Mouse (Mus musculus) brain, adult 2 months (tissue): ENCODE data around the gene Ppp1r32.
A peak's percentile ranks its signal among the peaks of the same experiment; 100 is the strongest.

Source experiments
- DNase-seq: peaks from one replicate; pipeline ENCODE4 v3.0.0; 2011; ENCODE audit warnings: low read depth, low spot score

Gene Ppp1r32

DNA sequence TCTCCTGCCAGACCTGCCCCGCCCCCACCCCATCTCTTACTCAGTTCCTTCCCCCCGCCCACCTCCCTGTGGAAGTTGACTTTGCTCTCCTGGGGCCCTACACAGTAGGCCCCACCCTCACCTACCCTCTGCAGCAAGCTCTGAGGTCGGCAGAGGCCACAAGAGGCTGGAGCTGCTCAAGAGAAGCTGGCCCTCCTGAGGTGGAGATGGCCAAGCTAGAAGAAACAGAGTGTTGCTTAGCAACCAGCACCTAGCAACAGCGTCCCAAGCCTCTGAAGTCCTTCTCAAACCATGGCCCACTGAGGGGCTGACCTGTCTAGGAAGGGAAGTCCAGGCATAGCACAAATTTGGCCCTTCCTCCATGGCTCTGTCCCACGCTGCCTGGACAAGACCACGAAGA is at the start of gene Ppp1r32:
Gene Ppp1r32, minus strand, starts transcription at position 226 of the 400 bp plus-strand sequence.
- peak; percentile 52 for DNase-seq

- no peak for DNase-seq
Measured at GRCm38 (mm10) chr19:10530082-10530481, 47.4 kb upstream of the Ppp1r32 start.

DNA sequence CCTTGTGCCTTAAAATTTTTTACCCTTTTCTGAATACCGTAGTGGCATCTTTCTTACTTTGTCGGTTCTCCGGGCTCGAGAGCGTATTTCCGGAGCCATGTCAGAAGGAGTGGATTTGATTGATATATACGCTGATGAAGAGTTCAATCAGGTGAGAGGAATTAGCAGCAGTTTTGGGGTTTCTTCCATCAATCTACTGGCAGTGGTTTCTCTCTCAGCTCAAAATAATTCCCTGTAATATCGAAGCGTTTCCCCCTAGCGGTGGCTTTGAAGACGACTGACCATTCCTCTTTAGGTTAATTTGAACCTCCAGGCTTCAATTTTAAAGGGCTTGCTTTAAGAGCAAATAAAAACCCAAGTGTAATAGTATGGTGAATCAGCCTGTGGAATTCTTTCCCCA is 43.2 kb upstream of the Ppp1r32 start, which contains the start of gene Sdhaf2:
Gene Sdhaf2, minus strand, starts transcription at position 233 of the 400 bp plus-strand sequence.
- DNase-seq = peak; percentile 72

DNA sequence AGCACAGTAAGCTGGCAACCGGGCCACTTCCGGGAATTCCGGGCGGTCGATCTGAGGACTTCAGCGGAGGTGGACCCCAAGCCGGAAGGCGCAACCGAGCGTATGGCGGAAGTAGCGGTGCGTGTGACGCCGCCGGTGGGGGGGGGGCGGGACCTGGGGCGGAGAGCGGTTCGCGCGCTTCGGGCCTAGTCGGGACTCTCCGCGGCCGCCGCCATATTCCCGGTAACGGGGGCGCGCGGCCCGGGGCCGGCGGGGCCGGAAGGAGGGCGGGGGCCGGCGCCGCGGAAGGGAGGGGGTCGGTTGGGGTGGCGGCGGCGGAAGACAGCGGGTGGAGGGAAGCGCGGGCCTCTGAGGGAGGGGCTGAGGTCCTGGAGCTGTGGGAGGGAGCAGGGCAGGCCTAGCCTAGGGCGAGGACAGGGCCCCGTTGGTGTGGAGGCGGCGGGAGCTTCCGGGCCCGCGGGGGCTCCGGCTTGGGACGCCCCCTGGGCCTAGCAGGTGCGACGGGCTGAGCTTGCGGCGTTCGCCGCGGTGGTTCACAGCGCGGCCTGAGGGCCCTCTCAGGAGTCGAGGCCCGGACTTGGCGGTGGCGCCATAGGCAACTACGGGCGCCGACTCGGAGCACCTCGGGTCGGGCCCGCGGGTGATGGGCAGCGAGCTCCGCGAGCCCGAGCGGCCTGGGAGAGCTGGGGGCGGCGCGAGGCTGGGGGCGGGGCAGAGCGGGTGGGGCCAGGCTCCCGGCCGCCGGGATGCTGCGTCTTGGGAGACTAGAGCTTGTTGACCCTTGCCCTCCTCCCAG is 42.6 kb upstream of the Ppp1r32 start, which contains the start of gene Cpsf7:
Gene Cpsf7, plus strand, starts transcription at position 161 of the 796 bp plus-strand sequence.
- DNase-seq = peak; percentile 98

GRCm38 (mm10) chr19:10524784-10525105 is 42.0 kb upstream of the Ppp1r32 start:
- no peak for DNase-seq

- no peak for DNase-seq
Measured at GRCm38 (mm10) chr19:10523483-10524080, 40.9 kb upstream of the Ppp1r32 start.

- no peak for DNase-seq
Measured at GRCm38 (mm10) chr19:10521926-10522325, 39.2 kb upstream of the Ppp1r32 start.

GRCm38 (mm10) chr19:10520355-10520754 is 37.6 kb upstream of the Ppp1r32 start:
- peak; percentile 53 for DNase-seq

GRCm38 (mm10) chr19:10510759-10511330 is 28.1 kb upstream of the Ppp1r32 start:
- no peak for DNase-seq

GRCm38 (mm10) chr19:10502571-10502970 is 19.8 kb upstream of the Ppp1r32 start:
- peak; percentile 71 for DNase-seq

GRCm38 (mm10) chr19:10500581-10500980 is 17.9 kb upstream of the Ppp1r32 start:
- DNase-seq = peak; percentile 55

DNA sequence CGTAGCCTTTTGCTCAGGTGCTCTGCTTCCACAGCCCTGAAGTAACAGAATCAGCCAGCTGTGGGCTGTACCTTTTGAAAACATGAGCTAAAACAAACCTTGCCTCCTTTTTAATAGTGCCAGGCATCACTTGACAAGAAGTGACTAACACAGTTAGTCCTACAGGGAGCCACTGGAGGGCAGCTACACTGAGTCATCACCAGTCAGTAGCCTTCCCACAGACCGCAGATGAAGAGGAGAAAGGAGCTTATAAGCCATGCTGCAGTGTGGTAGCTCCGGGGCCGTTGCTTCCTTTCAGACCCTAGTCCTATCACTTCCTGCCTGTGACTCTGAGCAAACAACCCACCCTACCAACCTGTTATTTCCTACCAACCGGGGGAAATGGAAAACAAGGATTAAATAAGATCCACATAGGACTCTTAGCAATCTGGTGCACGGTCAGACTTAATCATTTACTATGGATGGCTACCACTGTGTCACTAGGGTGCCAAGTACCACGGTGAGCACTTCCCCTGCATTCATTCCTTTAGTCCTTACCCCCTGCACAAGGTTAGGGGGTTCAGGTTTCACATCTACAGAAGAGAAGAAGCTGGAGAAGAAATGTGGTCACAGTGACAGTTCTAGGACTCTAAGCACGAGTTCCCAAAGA is 14.9 kb upstream of the Ppp1r32 start:
- DNase-seq = peak; percentile 85

GRCm38 (mm10) chr19:10496976-10497375 is 14.2 kb upstream of the Ppp1r32 start:
- DNase-seq = peak; percentile 23

DNA sequence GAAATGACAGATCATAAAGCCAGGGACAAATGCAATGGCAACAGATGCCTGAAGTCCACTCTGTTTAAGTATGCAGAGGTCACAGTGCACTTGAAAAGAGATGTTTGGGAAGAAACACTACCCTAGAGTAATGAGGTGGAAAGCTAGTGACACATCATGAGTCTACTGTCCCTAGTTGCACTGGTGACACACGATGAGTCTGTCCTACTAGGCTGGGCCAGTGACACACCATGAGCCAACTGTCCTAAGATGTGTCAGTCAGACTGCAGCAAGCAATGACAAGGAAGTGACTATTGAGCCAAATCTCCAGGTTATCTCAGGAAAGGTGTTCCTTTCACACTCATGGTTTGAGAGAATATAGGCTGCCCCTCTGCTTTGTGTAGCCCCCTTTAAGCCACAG is 12.9 kb upstream of the Ppp1r32 start:
- peak; percentile 36 for DNase-seq

DNA sequence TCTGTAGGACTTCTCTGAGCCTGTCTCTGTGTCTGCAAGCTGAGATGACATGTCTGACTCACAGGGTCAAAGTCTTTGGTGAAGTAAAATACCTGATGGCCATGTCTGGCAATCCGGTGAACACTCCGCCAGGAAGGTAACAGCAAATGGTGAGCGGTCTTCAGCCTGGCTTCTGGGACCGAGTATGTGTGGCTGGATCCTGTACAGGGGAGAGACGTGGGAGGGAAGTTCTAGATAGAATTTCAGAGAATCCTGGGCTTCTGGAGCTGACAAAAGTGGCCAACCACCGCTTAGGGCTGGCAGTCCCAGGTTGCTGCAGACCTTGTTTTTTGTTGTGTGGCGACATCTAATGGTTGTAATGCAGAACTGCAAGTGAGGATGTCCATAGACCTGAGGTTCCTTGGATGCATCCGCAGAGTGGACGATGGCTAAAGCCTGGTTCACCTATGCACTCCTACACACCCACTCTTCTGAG is 3.6 kb upstream of the Ppp1r32 start:
- DNase-seq = peak; percentile 88

GRCm38 (mm10) chr19:10479541-10479940 is 3.2 kb downstream of the Ppp1r32 start:
- no peak for DNase-seq

DNA sequence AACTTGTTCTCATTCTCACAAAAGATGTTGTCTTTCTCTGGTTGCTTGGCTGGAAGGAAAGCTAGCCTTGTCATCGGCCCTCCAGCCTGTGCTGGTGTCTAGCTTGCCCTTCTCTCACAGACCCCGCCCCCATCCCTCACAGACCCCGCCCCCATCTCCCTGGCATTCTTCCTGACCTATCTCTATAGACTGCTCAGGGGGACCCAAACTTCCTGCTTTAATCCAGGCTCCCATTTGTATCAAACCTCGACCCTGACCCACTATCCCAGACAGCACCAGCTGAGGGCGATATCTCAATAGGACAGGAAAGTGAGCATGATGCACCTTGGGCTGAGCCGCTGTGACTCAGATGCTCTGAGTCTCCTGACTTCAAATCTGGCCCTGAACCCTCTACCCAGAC is 8.9 kb downstream of the Ppp1r32 start:
- DNase-seq = no peak

DNA sequence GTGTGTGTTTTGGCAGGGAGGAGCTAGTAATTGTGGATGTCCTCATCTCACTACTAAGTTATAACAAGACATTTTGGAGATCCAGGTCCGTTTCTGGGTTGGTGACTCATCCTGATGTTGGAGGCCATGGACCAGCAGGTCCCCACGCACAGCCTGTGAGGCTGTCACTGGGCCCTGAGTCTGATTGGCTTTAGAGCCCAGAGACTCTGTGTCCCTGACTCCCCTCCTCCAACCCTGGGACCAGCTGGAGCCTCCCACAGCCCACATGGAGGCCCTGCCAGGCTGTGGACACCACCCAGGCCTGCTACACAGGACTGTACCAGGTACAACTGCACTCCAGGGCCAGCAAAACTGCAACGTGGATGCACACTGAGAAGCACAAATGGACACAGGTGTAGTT is 9.8 kb downstream of the Ppp1r32 start:
- DNase-seq = peak; percentile 71

- peak; percentile 74 for DNase-seq
Measured at GRCm38 (mm10) chr19:10469171-10469658, 13.5 kb downstream of the Ppp1r32 start.

DNA sequence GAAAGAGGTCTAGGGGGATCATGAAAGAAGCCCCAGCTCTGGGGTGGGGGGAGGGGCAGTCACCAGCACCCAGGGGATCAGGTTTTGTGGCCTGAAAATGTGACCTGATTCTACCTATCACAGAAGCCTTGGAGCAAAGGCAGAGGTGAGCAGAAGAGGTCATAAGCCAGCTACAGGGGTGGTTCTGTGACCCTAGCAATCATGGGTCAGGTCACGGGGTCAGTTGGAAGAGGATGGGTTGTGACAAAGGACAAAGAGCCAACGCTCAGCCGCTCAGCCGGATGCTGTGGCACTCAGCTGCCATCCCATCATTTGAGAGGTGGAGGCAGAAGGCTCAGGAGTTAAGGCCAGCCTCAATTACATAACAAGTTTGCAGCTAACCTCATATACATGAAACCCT is 18.3 kb downstream of the Ppp1r32 start:
- no peak for DNase-seq

- DNase-seq = peak; percentile 63
Measured at GRCm38 (mm10) chr19:10461584-10461983, 21.1 kb downstream of the Ppp1r32 start.

DNA sequence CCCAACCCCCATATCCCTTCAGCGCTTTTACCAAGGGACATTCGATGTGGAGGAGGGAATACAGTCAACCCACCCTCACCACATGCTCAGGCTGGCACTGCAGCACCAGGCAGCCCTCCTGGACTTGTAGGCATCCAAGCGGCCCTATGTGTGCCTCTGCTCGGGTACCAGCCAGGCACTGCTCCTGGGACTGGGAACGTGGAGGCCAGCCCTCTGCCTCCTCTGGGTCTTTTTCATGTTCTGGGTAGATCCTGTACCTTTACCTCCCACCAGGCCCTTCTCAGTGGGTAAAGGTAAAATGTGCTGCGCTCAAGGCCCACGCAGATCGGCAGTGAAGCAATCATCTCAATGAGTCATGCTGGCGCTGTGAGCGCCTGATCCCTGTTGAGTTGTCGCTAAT is 22.8 kb downstream of the Ppp1r32 start:
- DNase-seq = peak; percentile 80
